Mouse (Mus musculus) MEL (cell line): ENCODE measurements around the gene Gzmm. TPM values are rescaled to one million over a fixed set of nuclear protein-coding genes. Genes with fewer than 3 reads are reported as not detected.

Experiments
- DNase-seq: peaks from one replicate; pipeline ENCODE4 v3.0.0; 2011; ENCODE audit warnings: low read depth, low spot score
- H3K27ac ChIP-seq: 2 replicates; pipeline ENCODE4 v1.5.1; 2012; ENCODE audit warnings: low read depth, mild to moderate bottlenecking, control low read depth, low read length, moderate library complexity; ENCODE audit not compliant: control insufficient read depth
- H3K27me3 ChIP-seq, 2 experiments: fragments of 150-350 bp in 1 of 2; sonication (generic) in 1 of 2; 2 replicates each; pipeline ENCODE4 v1.6.1; 2012; ENCODE audit warnings: low read length in 2 of 2, mild to moderate bottlenecking in 2 of 2, improper control_type of control experiment in 1 of 2, moderate library complexity in 1 of 2; ENCODE audit not compliant: insufficient read depth in 2 of 2, control insufficient read depth in 1 of 2
- H3K36me3 ChIP-seq, 2 experiments: 2 replicates each; pipeline ENCODE4 v1.6.1; 2012 to 2014; ENCODE audit warnings: low read length in 2 of 2, improper control_type of control experiment in 1 of 2, inconsistent platforms in 1 of 2, mild to moderate bottlenecking in 1 of 2; ENCODE audit not compliant: insufficient read depth in 2 of 2, control insufficient read depth in 1 of 2
- H3K4me1 ChIP-seq, 2 experiments: fragments of 150-350 bp in 1 of 2; sonication (generic) in 1 of 2; 2 replicates each; pipeline ENCODE4 v1.6.1; 2012; ENCODE audit warnings: low read length in 2 of 2, improper control_type of control experiment in 1 of 2, mild to moderate bottlenecking in 1 of 2; ENCODE audit not compliant: insufficient read depth in 2 of 2, control insufficient read depth in 1 of 2
- H3K4me3 ChIP-seq, 2 experiments: fragments of 150-350 bp in 1 of 2; sonication (generic) in 1 of 2; 2 replicates each; pipeline ENCODE4 v1.5.1; 2012; ENCODE audit warnings: low read depth in 2 of 2, low read length in 2 of 2, mild to moderate bottlenecking in 2 of 2, moderate library complexity in 2 of 2, control low read depth in 1 of 2, improper control_type of control experiment in 1 of 2; ENCODE audit not compliant: control insufficient read depth in 1 of 2, insufficient read depth in 1 of 2
- H3K79me2 ChIP-seq: 2 replicates; pipeline ENCODE4 v1.6.1; 2012; ENCODE audit warnings: mild to moderate bottlenecking, low read length, moderate library complexity; ENCODE audit not compliant: control insufficient read depth, poor library complexity, insufficient read depth
- H3K9ac ChIP-seq: 2 replicates; pipeline ENCODE4 v1.6.1; 2012; ENCODE audit warnings: low read depth, mild to moderate bottlenecking, control low read depth, low read length, moderate library complexity; ENCODE audit not compliant: control insufficient read depth, poor library complexity, severe bottlenecking
- H3K9me3 ChIP-seq: fragments of 150-350 bp; sonication (generic); replicated peaks from 2 replicates; pipeline ENCODE4 v1.6.1; 2012; ENCODE audit warnings: mild to moderate bottlenecking, low read length, improper control_type of control experiment, moderate library complexity; ENCODE audit not compliant: insufficient read depth
- CHD2 ChIP-seq: IDR thresholded peaks from 2 replicates; pipeline ENCODE4 v1.6.1; 2011; ENCODE audit warnings: low read length, improper control_type of control experiment
- ELF1 ChIP-seq: IDR thresholded peaks from 2 replicates; pipeline ENCODE4 v1.6.1; 2014; ENCODE audit warnings: low read depth, mild to moderate bottlenecking, inconsistent platforms, low read length, improper control_type of control experiment, moderate library complexity
- EP300 ChIP-seq, 2 experiments: IDR thresholded peaks; 2 replicates each; pipeline ENCODE4 v1.6.1; 2011; ENCODE audit warnings: improper control_type of control experiment in 2 of 2, low read length in 2 of 2, low read depth in 1 of 2, mild to moderate bottlenecking in 1 of 2
- ETS1 ChIP-seq: IDR thresholded peaks from 2 replicates; pipeline ENCODE4 v1.6.1; 2012; ENCODE audit warnings: low read depth, mild to moderate bottlenecking, inconsistent platforms, low read length, improper control_type of control experiment, moderate library complexity
- GABPA ChIP-seq: IDR thresholded peaks from 2 replicates; pipeline ENCODE4 v1.6.1; 2012; ENCODE audit warnings: low read depth, mild to moderate bottlenecking, inconsistent platforms, low read length, improper control_type of control experiment, moderate library complexity
- GATA1 ChIP-seq: IDR thresholded peaks from 2 replicates; pipeline ENCODE4 v1.6.1; 2011; ENCODE audit warnings: low read depth, low read length, improper control_type of control experiment
- HCFC1 ChIP-seq: IDR thresholded peaks from 2 replicates; pipeline ENCODE4 v1.6.1; 2012; ENCODE audit warnings: low read depth, mild to moderate bottlenecking, inconsistent platforms, low read length, improper control_type of control experiment, moderate library complexity
- KAT2A ChIP-seq: conservative IDR thresholded peaks from 2 replicates; pipeline ENCODE4 v1.6.1; 2012; ENCODE audit warnings: low read depth, low read length, improper control_type of control experiment, inconsistent platforms
- MAX ChIP-seq: IDR thresholded peaks from 2 replicates; pipeline ENCODE4 v1.6.1; 2011; ENCODE audit warnings: low read length, improper control_type of control experiment
- MAZ ChIP-seq: IDR thresholded peaks from 2 replicates; pipeline ENCODE4 v1.6.1; 2012; ENCODE audit warnings: low read depth, mild to moderate bottlenecking, inconsistent platforms, low read length, improper control_type of control experiment
- MEF2A ChIP-seq: IDR thresholded peaks from 2 replicates; pipeline ENCODE4 v1.6.1; 2014; ENCODE audit warnings: low read depth, mild to moderate bottlenecking, inconsistent platforms, low read length, improper control_type of control experiment; ENCODE audit not compliant: poor library complexity, insufficient replicate concordance, severe bottlenecking; ENCODE audit errors: extremely low read depth
- MXI1 ChIP-seq: IDR thresholded peaks from 2 replicates; pipeline ENCODE4 v1.6.1; 2011; ENCODE audit warnings: mild to moderate bottlenecking, low read depth, low read length, improper control_type of control experiment
- MYC ChIP-seq: IDR thresholded peaks from 2 replicates; pipeline ENCODE4 v1.6.1; 2011; ENCODE audit warnings: low read depth, mild to moderate bottlenecking, low read length, improper control_type of control experiment, moderate library complexity
- NELFE ChIP-seq: IDR thresholded peaks from 2 replicates; pipeline ENCODE4 v1.6.1; 2011; ENCODE audit warnings: low read depth, low read length, improper control_type of control experiment
- NRF1 ChIP-seq: IDR thresholded peaks from 2 replicates; pipeline ENCODE4 v1.6.1; 2014; ENCODE audit warnings: low read depth, mild to moderate bottlenecking, inconsistent platforms, low read length, improper control_type of control experiment, moderate library complexity; ENCODE audit not compliant: poor library complexity, insufficient read depth, severe bottlenecking
- POLR2A ChIP-seq, 2 experiments: IDR thresholded peaks; 2 replicates each; pipeline ENCODE4 v1.6.1; 2011 to 2012; ENCODE audit warnings: low read length in 2 of 2, mild to moderate bottlenecking in 2 of 2, control low read depth in 1 of 2, improper control_type of control experiment in 1 of 2, low read depth in 1 of 2, moderate library complexity in 1 of 2; ENCODE audit not compliant: control insufficient read depth in 1 of 2, insufficient read depth in 1 of 2, poor library complexity in 1 of 2
- POLR2AphosphoS2 ChIP-seq: IDR thresholded peaks from 2 replicates; pipeline ENCODE4 v1.6.1; 2011; ENCODE audit warnings: low read length, improper control_type of control experiment
- RCOR1 ChIP-seq: IDR thresholded peaks from 2 replicates; pipeline ENCODE4 v1.6.1; 2012; ENCODE audit warnings: low read depth, mild to moderate bottlenecking, inconsistent platforms, low read length, improper control_type of control experiment
- SIN3A ChIP-seq: IDR thresholded peaks from 2 replicates; pipeline ENCODE4 v1.6.1; 2012; ENCODE audit warnings: low read length, improper control_type of control experiment, inconsistent platforms
- SMC3 ChIP-seq: IDR thresholded peaks from 2 replicates; pipeline ENCODE4 v1.6.1; 2011; ENCODE audit warnings: low read depth, low read length, improper control_type of control experiment
- TBP ChIP-seq: IDR thresholded peaks from 2 replicates; pipeline ENCODE4 v1.8.0; 2011; ENCODE audit warnings: low read depth, low read length, improper control_type of control experiment
- TCF12 ChIP-seq: IDR thresholded peaks from 2 replicates; pipeline ENCODE4 v1.6.1; 2014; ENCODE audit warnings: low read depth, mild to moderate bottlenecking, inconsistent platforms, low read length, improper control_type of control experiment, moderate library complexity
- UBTF ChIP-seq: IDR thresholded peaks from 2 replicates; pipeline ENCODE4 v1.6.1; 2012; ENCODE audit warnings: low read depth, mild to moderate bottlenecking, inconsistent platforms, low read length, improper control_type of control experiment, moderate library complexity, borderline replicate concordance; ENCODE audit not compliant: insufficient read depth
- USF1 ChIP-seq: IDR thresholded peaks from 2 replicates; pipeline ENCODE4 v1.6.1; 2014; ENCODE audit warnings: low read depth, mild to moderate bottlenecking, inconsistent platforms, low read length, improper control_type of control experiment, moderate library complexity
- USF2 ChIP-seq, 2 experiments: IDR thresholded peaks; 2 replicates each; pipeline ENCODE4 v1.6.1; 2011 to 2012; ENCODE audit warnings: improper control_type of control experiment in 2 of 2, low read length in 2 of 2, borderline replicate concordance in 1 of 2, inconsistent platforms in 1 of 2, low read depth in 1 of 2, mild to moderate bottlenecking in 1 of 2; ENCODE audit not compliant: insufficient read depth in 1 of 2
- ZMIZ1 ChIP-seq: IDR thresholded peaks from 2 replicates; pipeline ENCODE4 v1.6.1; 2012; ENCODE audit warnings: low read depth, mild to moderate bottlenecking, inconsistent platforms, low read length, improper control_type of control experiment, moderate library complexity
- polyA plus RNA-seq, 2 experiments: library from polyadenylated mRNA; stranded (reverse) in 1 of 2; unstranded in 1 of 2; fragments of >175 nt in 1 of 2; fragments of >200 nt in 1 of 2; gene quantifications; 2 replicates each; pipeline versions ENCODE4 v1.2.1 to v1.2.4; 2012; ENCODE audit warnings: low replicate concordance in 2 of 2, low read depth in 1 of 2; ENCODE audit not compliant: insufficient read length in 2 of 2, insufficient read depth in 1 of 2, missing spikeins in 1 of 2
- total RNA-seq: library from RNA; depleted of rRNA; stranded (reverse); fragments of 300-350 nt; gene quantifications from 2 replicates; pipeline ENCODE4 v1.2.3, GENCODE M21; 2012

Gene Gzmm
- total and polyA plus RNA-seq, 3 experiments, result 2.3 to 2.5 TPM; not detected in 1

DNA sequence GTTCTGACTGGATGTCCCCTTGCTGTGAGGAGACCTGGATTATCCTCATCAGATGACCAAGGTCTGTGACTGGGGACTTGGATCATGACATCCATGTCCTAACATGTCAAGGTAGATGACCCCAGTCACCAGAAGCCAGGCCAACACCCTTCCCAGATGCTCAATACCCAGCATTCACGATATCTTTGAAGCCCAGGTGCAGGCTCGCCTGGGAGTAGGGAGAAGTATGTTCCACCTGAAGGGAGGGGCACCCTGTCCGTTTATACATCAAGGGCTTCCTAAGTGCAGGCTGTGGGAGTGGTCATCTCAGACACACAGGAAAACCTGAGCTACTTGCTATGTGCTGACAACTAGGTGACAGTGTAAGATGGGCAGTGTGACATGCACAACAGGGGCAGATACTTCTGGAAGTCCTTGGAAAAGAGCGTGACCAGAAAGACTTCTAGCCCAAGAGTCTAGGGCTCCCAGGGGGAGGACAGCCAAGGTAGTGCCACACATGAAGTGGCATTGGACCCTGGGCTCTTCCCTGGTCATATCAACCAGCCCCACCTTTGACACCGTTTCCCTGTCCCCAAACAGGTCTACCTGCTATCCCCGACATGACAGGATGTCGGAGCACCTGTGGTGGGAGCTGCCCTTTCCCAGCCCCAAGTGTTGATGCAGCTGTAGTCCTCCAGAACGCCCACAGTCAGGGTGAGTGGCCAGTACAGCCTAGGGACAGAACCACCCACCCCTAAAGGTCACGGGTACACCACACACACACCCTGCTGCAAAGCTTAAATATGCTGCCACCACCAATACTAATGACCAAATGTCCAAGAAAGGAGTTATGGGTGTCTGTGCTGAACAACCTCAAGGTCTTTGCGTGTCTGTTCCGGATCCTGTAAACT is 8.0 kb upstream of the Gzmm start:
- Histone ChIP-seq H3K36me3 (peaks cover 0 to 4% of the 10 kb centered on the region in 2 experiments; a peak in 2 of 4 replicates), H3K9ac (peak overlapping the region; percentile 68), H3K4me3 (peak overlapping the region; percentile 56 to 75), H3K27me3 (no peaks in the 10 kb centered on the region), H3K79me2 (peaks cover 32% of the 10 kb centered on the region), H3K27ac (peak overlapping the region; percentile 35), H3K4me1 (peaks cover 6 to 19% of the 10 kb centered on the region in 2 experiments; a peak in 3 of 4 replicates), H3K9me3 (no peaks in the 10 kb centered on the region)
- TF ChIP-seq CHD2, result no peak
- no peak for TF ChIP-seq USF2 (IDR thresholded peaks at IDR 0.05; ENCODE audit: borderline replicate concordance in 1 of 2, insufficient read depth in 1 of 2, low read depth in 1 of 2, low read length in 2 of 2)
- DNase-seq, result no peak

DNA sequence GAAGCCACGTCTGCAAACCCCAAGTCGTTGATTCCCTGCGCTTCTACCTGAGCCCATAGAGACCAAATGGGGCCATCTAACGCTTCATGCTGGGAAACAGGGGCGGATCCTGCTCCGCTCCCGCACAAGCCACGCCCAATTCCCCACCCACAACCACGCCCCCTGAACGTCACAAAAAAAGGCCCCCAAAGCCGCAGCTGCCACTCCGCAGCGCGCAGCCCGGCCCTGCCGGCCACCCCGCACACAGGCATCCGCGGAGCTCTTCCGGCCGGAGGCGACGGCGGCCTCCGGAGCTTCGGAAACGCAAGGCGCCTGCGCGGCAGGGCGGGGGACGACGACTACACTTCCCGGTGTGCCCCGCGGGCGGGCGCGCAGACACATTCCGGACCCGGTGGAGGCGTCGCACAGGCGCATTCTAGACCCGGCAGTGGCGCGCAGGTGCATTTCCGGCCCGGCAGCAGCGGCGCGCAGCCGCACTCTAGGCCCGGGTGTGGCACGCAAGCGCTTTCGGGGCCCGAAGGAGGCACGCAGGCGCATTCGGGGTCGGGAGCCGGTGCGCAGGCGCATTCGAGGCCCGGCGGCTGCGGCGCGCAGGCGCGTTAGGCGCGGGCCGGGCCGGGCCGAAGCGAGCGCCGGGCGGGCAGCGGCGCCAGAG is 7.1 kb upstream of the Gzmm start, which contains the start of gene Cdc34:
TSS of gene Cdc34 (plus strand) at position 605 of the 655 bp plus-strand sequence.
- TF ChIP-seq GABPA (no peak), POLR2AphosphoS2 (peak; percentile 77; the same call in 1 of the 2 replicates), POLR2A (IDR thresholded peaks at IDR 0.05; ENCODE audit: control insufficient read depth in 1 of 2, insufficient read depth in 1 of 2, low read depth in 1 of 2, low read length in 2 of 2, poor library complexity in 1 of 2) (peak; percentile 59 to 85; a peak in 3 of 4 replicates), NELFE (peak; percentile 91), TBP (0 out of 2 replicates have a peak, but pooled peaks have one; percentile 6), ZMIZ1 (peak; percentile 70; the same call in 1 of the 2 replicates), KAT2A (peak; percentile 98), MYC (0 out of 2 replicates have a peak, but pooled peaks have one; percentile 69), ETS1 (peak; percentile 26; the same call in 1 of the 2 replicates), TCF12 (peak; percentile 64), NRF1 (peak; percentile 90), HCFC1 (peak; percentile 98), SMC3 (no peak), UBTF (no peak), MXI1 (peak; percentile 83), MAZ (peak; percentile 93), ELF1 (peak; percentile 97), SIN3A (peak; percentile 78), USF1 (peak; percentile 39), RCOR1 (0 out of 2 replicates have a peak, but pooled peaks have one; percentile 14), MEF2A (peak; percentile 49; the same call in 1 of the 2 replicates), CHD2 (no peak), GATA1 (no peak), EP300 (IDR thresholded peaks at IDR 0.05; ENCODE audit: low read depth in 1 of 2, low read length in 2 of 2) (peak in 1 of 2 experiments; percentile 7; a peak in 1 of 4 replicates), MAX (no peak; the same call in 1 of the 2 replicates)

More for the DNA sequence above, 7.1 kb upstream of the Gzmm start, which contains the start of gene Cdc34:
- peak within 1 kb of the TSS; percentile 96 for H3K9ac ChIP-seq
- H3K79me2 ChIP-seq, result peaks cover 32% of the 10 kb centered on the region
- peak within 1 kb of the TSS; percentile 59 for H3K27ac ChIP-seq
- H3K27me3 ChIP-seq, result no peaks in the 10 kb centered on the region
- peaks cover 3 to 4% of the 10 kb centered on the region in 2 experiments; a peak in 2 of 4 replicates for H3K36me3 ChIP-seq
- peak; percentile 99 for DNase-seq
- peaks cover 6 to 19% of the 10 kb centered on the region in 2 experiments; a peak in 3 of 4 replicates for H3K4me1 ChIP-seq
- H3K9me3 ChIP-seq, result no peaks in the 10 kb centered on the region
- peak within 1 kb of the TSS; percentile 96 to 98 for H3K4me3 ChIP-seq
